Mouse (Mus musculus) CH12.LX (cell line): Measurements from ENCODE around the gene C1galt1c1.

Source experiments
- BHLHE40 ChIP-seq: IDR thresholded peaks from 2 replicates; pipeline ENCODE4 v1.6.1; 2011; ENCODE audit warnings: mild to moderate bottlenecking, low read depth, low read length, improper control_type of control experiment
- CTCF ChIP-seq, 2 experiments: IDR thresholded peaks in 1 of 2; conservative IDR thresholded peaks in 1 of 2; 2 replicates each; pipeline ENCODE4 v1.5.1; 2011 to 2012; ENCODE audit warnings: low read depth in 2 of 2, low read length in 2 of 2, improper control_type of control experiment in 1 of 2, inconsistent platforms in 1 of 2, mild to moderate bottlenecking in 1 of 2, moderate library complexity in 1 of 2
- E2F4 ChIP-seq: IDR thresholded peaks from 2 replicates; pipeline ENCODE4 v1.6.1; 2011; ENCODE audit warnings: low read depth, low read length, improper control_type of control experiment; ENCODE audit not compliant: insufficient replicate concordance
- EP300 ChIP-seq: IDR thresholded peaks from 2 replicates; pipeline ENCODE4 v1.6.1; 2011; ENCODE audit warnings: low read length, improper control_type of control experiment
- ETS1 ChIP-seq: conservative IDR thresholded peaks from 2 replicates; pipeline ENCODE4 v1.6.1; 2012; ENCODE audit warnings: low read depth, mild to moderate bottlenecking, inconsistent platforms, low read length, improper control_type of control experiment, moderate library complexity
- MAFK ChIP-seq: IDR thresholded peaks from 2 replicates; pipeline ENCODE4 v1.6.1; 2011; ENCODE audit warnings: low read length, improper control_type of control experiment; ENCODE audit not compliant: insufficient replicate concordance
- MAX ChIP-seq: IDR thresholded peaks from 2 replicates; pipeline ENCODE4 v1.6.1; 2011; ENCODE audit warnings: low read length, improper control_type of control experiment
- MYC ChIP-seq: IDR thresholded peaks from 2 replicates; pipeline ENCODE4 v1.6.1; 2011; ENCODE audit warnings: low read depth, mild to moderate bottlenecking, improper control_type of control experiment, low read length
- TCF12 ChIP-seq: IDR thresholded peaks from 2 replicates; pipeline ENCODE4 v1.6.1; 2014; ENCODE audit warnings: low read depth, mild to moderate bottlenecking, inconsistent platforms, low read length, improper control_type of control experiment
- USF2 ChIP-seq: conservative IDR thresholded peaks from 2 replicates; pipeline ENCODE4 v1.6.1; 2011; ENCODE audit warnings: low read depth, low read length, improper control_type of control experiment

DNA sequence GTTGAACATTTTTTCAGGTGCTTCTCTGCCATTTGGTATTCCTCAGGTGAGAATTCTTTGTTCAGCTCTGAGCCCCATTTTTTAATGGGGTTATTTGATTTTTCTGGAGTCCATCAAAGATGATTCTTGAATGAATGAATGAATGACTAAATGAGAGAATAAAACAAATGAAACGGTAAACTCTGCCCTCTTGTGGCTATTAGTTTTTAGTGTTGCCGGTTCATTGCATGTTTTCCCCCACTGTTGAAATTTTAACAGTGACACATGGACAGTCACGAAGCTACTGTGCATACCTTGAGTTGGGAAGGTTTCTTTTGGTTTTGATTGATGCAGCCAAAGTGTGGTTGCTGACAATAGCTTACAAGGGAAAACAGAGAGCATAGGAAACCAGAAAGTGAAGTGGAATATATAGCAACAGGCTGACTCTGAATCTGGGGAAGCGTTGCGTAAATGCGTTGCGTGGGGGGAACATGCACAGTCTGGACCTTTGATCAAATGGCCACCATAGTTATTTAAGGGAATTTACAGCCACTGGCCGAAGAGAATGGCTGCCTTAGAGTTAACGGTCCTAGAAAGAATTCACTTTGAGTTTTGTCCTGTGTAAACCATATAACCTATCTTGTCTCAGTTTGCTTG is 15.6 kb upstream of the C1galt1c1 start:
- TF ChIP-seq USF2, result no peak
- peak in 1 of 2 experiments; percentile 56; a peak in 2 of 4 replicates for TF ChIP-seq CTCF (conservative IDR thresholded peaks at IDR 0.05 in 1 of 2, IDR thresholded peaks at IDR 0.05 in 1 of 2; ENCODE audit: low read depth in 2 of 2, low read length in 2 of 2)
- TF ChIP-seq MYC, result no peak
- TF ChIP-seq BHLHE40, result no peak
- no peak for TF ChIP-seq TCF12
- no peak for TF ChIP-seq MAFK
- TF ChIP-seq MAX, result no peak
- TF ChIP-seq ETS1, result no peak
- no peak for TF ChIP-seq E2F4
- no peak for TF ChIP-seq EP300
